Mouse (Mus musculus) C2C12 (cell line): ENCODE measurements around the gene Prnp. TPM values are rescaled to one million over a fixed set of nuclear protein-coding genes. Genes with fewer than 3 reads are reported as not detected.

Experiments used
- H3K27me3 ChIP-seq: one replicate; pipeline ENCODE4 v1.6.1; 2011; ENCODE audit not compliant: control insufficient read depth, insufficient read depth, insufficient read length
- H3K36me3 ChIP-seq: one replicate; pipeline ENCODE4 v1.6.1; 2011; ENCODE audit not compliant: control insufficient read depth, insufficient read depth
- H3K4me3 ChIP-seq: one replicate; pipeline ENCODE4 v1.5.1; 2011; ENCODE audit warnings: mild to moderate bottlenecking, control low read depth; ENCODE audit not compliant: poor library complexity, insufficient read depth, severe bottlenecking
- H3K79me2 ChIP-seq: one replicate; pipeline ENCODE4 v1.6.1; 2011; ENCODE audit not compliant: control insufficient read depth, insufficient read depth
- H3K79me3 ChIP-seq: one replicate; pipeline ENCODE4 v1.6.1; 2011; ENCODE audit warnings: low read depth, control low read depth
- H3ac ChIP-seq: one replicate; pipeline ENCODE3; 2011; ENCODE audit warnings: low read depth; ENCODE audit not compliant: control insufficient read depth, insufficient read length
- CEBPB ChIP-seq: IDR thresholded peaks from one replicate; pipeline ENCODE4 v1.6.1; 2011; ENCODE audit warnings: low read depth, mild to moderate bottlenecking, control low read depth, moderate library complexity
- CTCF ChIP-seq: IDR thresholded peaks from one replicate; pipeline ENCODE4 v1.5.1; 2011; ENCODE audit not compliant: control insufficient read depth, insufficient read depth, insufficient read length
- FOSL1 ChIP-seq: IDR thresholded peaks from one replicate; pipeline ENCODE4 v1.8.0; 2011; ENCODE audit warnings: mild to moderate bottlenecking, low read length; ENCODE audit not compliant: poor library complexity, insufficient read depth, severe bottlenecking
- MAX ChIP-seq: IDR thresholded peaks from one replicate; pipeline ENCODE4 v1.6.1; 2011; ENCODE audit warnings: mild to moderate bottlenecking, control low read depth
- MYOD1 ChIP-seq: IDR thresholded peaks from one replicate; pipeline ENCODE4 v1.6.1; 2011; ENCODE audit warnings: low read depth; ENCODE audit not compliant: control insufficient read depth, insufficient read length
- MYOG ChIP-seq: IDR thresholded peaks from one replicate; pipeline ENCODE4 v1.6.1; 2011; ENCODE audit not compliant: control insufficient read depth, insufficient read length; ENCODE audit errors: extremely low read depth
- USF1 ChIP-seq: IDR thresholded peaks from one replicate; pipeline ENCODE4 v1.6.1; 2011; ENCODE audit warnings: low read depth, mild to moderate bottlenecking, control low read depth, moderate library complexity
- polyA plus RNA-seq: library from polyadenylated mRNA; unstranded; fragments of >200 nt; fragmentation: generic; extraction: Trizol; gene quantifications from one replicate; pipeline ENCODE4 v1.2.1, GENCODE M21; 2012; ENCODE audit warnings: missing spikeins

Gene Prnp
- polyA plus RNA-seq, 1 experiment: 50.1 TPM

GRCm38 (mm10) chr2:131932275-131932902, 22.7 kb downstream of the Prnp start:
- TF ChIP-seq USF1 (no peak), MYOG (no peak), CTCF (no peak)
- H3K79me2 ChIP-seq: no peaks in the 10 kb centered on the region
- no peaks in the 10 kb centered on the region for H3K27me3 ChIP-seq
- H3K4me3 ChIP-seq: no peak overlapping the region
- H3ac ChIP-seq: no peak overlapping the region
- no peaks in the 10 kb centered on the region for H3K79me3 ChIP-seq
- peaks cover 18% of the 10 kb centered on the region for H3K36me3 ChIP-seq

GRCm38 (mm10) chr2:131933013-131933412, 23.3 kb downstream of the Prnp start:
- Histone ChIP-seq H3K36me3 (peaks cover 23% of the 10 kb centered on the region), H3ac (no peak overlapping the region), H3K79me3 (no peaks in the 10 kb centered on the region), H3K27me3 (no peaks in the 10 kb centered on the region), H3K79me2 (no peaks in the 10 kb centered on the region), H3K4me3 (no peak overlapping the region)
- no peak for TF ChIP-seq CEBPB
- no peak for TF ChIP-seq MAX
- TF ChIP-seq MYOG: no peak
- no peak for TF ChIP-seq FOSL1
- no peak for TF ChIP-seq CTCF
- TF ChIP-seq USF1: no peak
- no peak for TF ChIP-seq MYOD1

GRCm38 (mm10) chr2:131933598-131933997, 23.9 kb downstream of the Prnp start:
- Histone ChIP-seq H3K79me2 (no peaks in the 10 kb centered on the region), H3ac (no peak overlapping the region), H3K27me3 (no peaks in the 10 kb centered on the region), H3K79me3 (no peaks in the 10 kb centered on the region), H3K36me3 (peaks cover 23% of the 10 kb centered on the region), H3K4me3 (no peak overlapping the region)
- TF ChIP-seq MYOD1 (no peak), USF1 (no peak), MYOG (no peak), CEBPB (no peak)

- TF ChIP-seq FOSL1: no peak
- TF ChIP-seq CEBPB: no peak
- TF ChIP-seq MYOD1: no peak
- no peak for TF ChIP-seq USF1
- TF ChIP-seq MYOG: no peak
- TF ChIP-seq MAX: no peak
- no peak for TF ChIP-seq CTCF
- Histone ChIP-seq H3K27me3 (no peaks in the 10 kb centered on the region), H3K79me2 (no peaks in the 10 kb centered on the region), H3K79me3 (no peaks in the 10 kb centered on the region), H3K4me3 (no peak overlapping the region), H3K36me3 (peaks cover 23% of the 10 kb centered on the region), H3ac (no peak overlapping the region)
Observed at GRCm38 (mm10) chr2:131934243-131934642, 24.5 kb downstream of the Prnp start.

GRCm38 (mm10) chr2:131935390-131936105, 25.8 kb downstream of the Prnp start:
- H3K79me3 ChIP-seq: no peaks in the 10 kb centered on the region
- H3K79me2 ChIP-seq: no peaks in the 10 kb centered on the region
- H3K27me3 ChIP-seq: no peaks in the 10 kb centered on the region
- no peak overlapping the region for H3ac ChIP-seq
- no peak overlapping the region for H3K4me3 ChIP-seq
- peak; percentile 6 for TF ChIP-seq FOSL1
- no peak for TF ChIP-seq USF1
- TF ChIP-seq MYOD1: no peak
- no peak for TF ChIP-seq CEBPB
- TF ChIP-seq CTCF: peak; percentile 57
- TF ChIP-seq MAX: no peak
- no peak for TF ChIP-seq MYOG
- peaks cover 23% of the 10 kb centered on the region for H3K36me3 ChIP-seq

- H3K79me2 ChIP-seq: no peaks in the 10 kb centered on the region
- no peak overlapping the region for H3ac ChIP-seq
- no peaks in the 10 kb centered on the region for H3K27me3 ChIP-seq
- no peak for TF ChIP-seq MYOG
- no peak for TF ChIP-seq FOSL1
- TF ChIP-seq MAX: no peak
- TF ChIP-seq CEBPB: no peak
- no peak for TF ChIP-seq MYOD1
- no peak for TF ChIP-seq CTCF
- no peak for TF ChIP-seq USF1
- no peaks in the 10 kb centered on the region for H3K79me3 ChIP-seq
- no peak overlapping the region for H3K4me3 ChIP-seq
- H3K36me3 ChIP-seq: peaks cover 16% of the 10 kb centered on the region
Observed at GRCm38 (mm10) chr2:131936410-131936809, 26.7 kb downstream of the Prnp start.
